Mouse (Mus musculus) layer of hippocampus, adult 8-10 months (tissue): ENCODE measurements around the gene Hist1h2ag. TPM values are rescaled to one million over a fixed set of nuclear protein-coding genes. Genes with fewer than 3 reads are reported as not detected.

Experiments used
- DNase-seq, 2 experiments: peaks; one replicate each; pipeline ENCODE4 v3.0.0; 2022; ENCODE audit warnings: low spot score in 2 of 2
- total RNA-seq, 4 experiments: library from RNA; stranded (reverse); gene quantifications; 2 replicates each; pipeline ENCODE4 v1.2.4; 2022

Hist1h2ag gene
- total RNA-seq, 4 experiments from 2014 or later: 8.2 to 12.2 (median 10.1) TPM

DNA sequence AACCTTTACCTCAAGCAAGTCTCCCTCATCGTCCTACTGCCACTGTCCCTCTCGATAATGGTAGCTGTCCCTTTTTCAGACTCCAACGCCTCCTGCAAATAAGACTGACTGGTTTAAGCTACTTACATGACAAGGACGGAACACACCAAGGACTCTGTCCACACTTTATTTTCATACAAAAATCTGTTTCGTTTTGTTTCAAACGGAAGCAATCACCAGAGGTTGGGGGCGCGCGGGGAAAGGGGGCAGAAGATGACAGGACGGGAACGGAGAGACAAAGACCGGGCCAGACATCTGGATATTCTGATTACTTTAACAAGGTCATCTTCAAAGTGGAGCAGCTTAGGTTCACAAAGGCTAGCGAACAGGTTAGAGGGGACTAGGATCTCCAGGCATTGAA lies 29.0 kb downstream of the Hist1h2ag start:
- DNase-seq: no peak

- no peak for DNase-seq
These were observed 33.1 kb downstream of the Hist1h2ag start, which contains the start of gene Prss16 for GRCm38 (mm10) chr13:22009642-22010041. Prss16 (minus strand) TSS chr13:22009742.

DNA sequence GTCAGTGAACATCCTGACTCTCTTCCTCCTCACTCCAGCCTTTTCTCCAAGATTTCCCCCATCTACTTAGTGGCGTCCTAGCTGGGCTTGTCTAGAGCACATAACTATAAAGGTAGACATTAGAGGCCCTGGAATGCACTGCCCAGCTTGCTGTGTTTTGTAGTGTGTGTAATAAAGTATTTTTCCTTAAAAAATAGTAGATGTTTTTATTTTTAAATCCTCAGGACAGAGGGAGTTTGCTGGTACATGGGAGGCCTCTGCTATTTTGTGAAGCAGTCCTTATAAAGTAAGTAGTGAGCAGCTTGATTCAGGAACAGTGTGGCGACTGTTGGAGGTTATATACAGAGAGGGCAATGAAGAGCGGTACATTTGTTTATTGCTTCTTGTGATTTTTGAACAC lies 34.0 kb downstream of the Hist1h2ag start:
- no peak for DNase-seq

GRCm38 (mm10) chr13:22007872-22008271 lies 34.9 kb downstream of the Hist1h2ag start:
- DNase-seq: no peak

- DNase-seq: no peak
These were observed 35.6 kb downstream of the Hist1h2ag start for GRCm38 (mm10) chr13:22007121-22007510.

GRCm38 (mm10) chr13:22006334-22007120 lies 36.2 kb downstream of the Hist1h2ag start:
- no peak for DNase-seq

DNA sequence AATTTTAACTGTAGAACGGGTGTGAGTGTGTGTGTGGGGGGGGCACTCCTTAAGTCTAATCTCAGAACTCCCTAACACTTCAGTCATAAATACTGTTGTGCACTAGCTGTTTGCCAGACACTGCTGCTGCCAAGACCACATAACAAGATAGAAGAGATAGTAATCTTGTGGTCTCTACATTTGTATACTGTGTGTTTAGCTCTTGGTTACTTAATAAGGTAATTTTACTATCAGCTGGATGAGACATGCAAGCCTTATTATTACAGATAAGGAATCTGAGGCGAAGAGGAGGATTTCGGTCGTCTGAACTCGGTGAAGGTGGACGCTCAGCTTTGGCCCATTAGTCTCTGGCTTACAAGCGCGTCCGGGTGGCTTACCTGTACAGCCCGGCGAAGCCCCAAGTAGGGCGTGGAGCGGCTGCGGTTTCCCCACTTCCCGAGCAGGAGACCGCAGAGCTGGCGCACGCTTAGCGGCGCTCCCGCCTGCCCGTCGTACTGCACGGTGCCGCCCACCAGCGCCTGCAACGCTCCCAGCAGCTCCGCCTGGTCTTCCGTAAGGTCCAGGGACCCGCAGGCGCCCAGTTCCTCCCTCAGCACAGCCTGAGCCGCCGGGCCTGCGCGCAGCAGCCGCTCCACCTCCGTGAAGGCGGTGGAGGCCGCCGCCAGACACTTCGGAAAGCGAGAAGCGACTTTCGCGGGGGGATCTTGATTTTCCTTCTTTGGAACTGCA lies 37.0 kb downstream of the Hist1h2ag start:
- DNase-seq: no peak

DNA sequence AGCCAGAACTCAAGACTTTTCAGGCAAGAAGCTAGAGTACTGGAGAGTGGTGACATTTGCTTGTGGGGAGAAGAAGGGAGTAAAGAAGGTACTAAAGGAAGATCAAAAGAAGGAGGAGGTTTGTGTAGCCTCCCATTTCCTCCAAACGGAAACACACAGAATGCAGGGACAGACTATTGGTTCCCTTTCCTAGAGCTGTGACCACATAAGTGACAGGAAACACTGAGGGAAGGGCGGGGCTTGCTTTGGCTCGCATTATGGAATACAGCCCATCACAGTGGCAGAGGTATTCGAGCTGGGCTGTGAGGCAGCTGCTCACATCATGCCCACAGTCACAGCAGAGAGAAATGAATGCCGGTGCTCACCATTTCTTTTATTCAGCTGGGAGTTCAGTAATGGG lies 40.9 kb downstream of the Hist1h2ag start:
- DNase-seq: no peak

DNA sequence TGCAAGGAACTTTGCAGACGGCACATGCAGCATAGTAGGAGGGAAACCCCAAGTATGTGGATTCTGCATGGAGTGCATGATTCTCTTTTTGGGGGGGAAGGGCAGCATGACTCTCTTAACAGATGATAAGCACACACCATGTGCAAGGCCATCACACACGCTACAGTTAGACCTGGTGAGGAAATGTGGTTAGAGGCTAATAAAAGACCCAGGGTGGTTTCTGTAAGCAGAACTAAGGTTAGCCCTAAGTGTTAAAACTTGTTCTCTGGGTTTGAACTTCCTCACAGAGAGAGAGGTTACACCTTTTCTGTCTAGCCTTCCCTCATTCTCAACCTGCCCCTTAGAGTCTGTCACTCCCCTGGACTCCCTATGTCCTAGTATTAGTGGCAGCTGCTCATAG lies 41.4 kb downstream of the Hist1h2ag start:
- DNase-seq: no peak

DNA sequence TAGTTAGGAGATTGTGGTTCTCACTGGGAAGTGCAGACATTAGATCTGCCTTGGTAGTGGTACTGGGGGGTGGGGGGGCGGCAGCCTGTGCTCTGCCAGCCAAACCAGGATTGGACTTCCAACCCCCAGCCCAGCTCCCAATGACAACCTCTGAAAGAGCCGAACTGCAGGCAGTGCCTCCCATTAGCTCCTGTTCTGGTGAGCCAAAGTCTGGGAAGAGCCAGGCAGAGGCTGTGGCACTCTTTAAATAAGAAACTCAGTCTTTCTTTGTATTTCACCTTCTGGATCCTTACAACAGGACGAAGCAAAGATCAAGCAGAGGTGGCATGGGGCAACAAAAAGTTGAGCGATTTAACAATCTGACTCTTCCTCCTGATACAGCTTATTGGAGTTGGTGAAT lies 43.6 kb downstream of the Hist1h2ag start:
- no peak for DNase-seq

GRCm38 (mm10) chr13:21998412-21998811 lies 44.3 kb downstream of the Hist1h2ag start:
- DNase-seq: no peak

- DNase-seq: no peak
These were observed 44.9 kb downstream of the Hist1h2ag start for GRCm38 (mm10) chr13:21997821-21998220.

- DNase-seq: no peak
These were observed 45.4 kb downstream of the Hist1h2ag start for GRCm38 (mm10) chr13:21997201-21997820.

DNA sequence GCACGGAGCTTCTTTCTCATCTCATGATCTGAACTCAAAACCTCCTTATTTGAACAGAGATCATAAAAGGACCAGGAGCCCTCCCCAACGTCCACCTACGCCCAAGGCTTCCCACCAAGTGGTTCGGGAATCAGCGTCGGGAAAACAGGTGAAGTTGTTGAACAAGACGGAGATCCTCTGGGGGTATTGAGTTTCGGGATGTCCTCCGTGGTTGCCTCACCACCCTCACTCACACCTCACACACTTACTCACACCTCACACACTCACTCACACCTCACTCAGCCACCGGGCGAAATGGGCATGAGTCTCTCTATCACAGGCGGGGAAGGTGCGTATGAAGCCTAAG lies 45.9 kb downstream of the Hist1h2ag start:
- DNase-seq: no peak

- no peak for DNase-seq
These were observed 46.5 kb downstream of the Hist1h2ag start for GRCm38 (mm10) chr13:21996101-21996839.

DNA sequence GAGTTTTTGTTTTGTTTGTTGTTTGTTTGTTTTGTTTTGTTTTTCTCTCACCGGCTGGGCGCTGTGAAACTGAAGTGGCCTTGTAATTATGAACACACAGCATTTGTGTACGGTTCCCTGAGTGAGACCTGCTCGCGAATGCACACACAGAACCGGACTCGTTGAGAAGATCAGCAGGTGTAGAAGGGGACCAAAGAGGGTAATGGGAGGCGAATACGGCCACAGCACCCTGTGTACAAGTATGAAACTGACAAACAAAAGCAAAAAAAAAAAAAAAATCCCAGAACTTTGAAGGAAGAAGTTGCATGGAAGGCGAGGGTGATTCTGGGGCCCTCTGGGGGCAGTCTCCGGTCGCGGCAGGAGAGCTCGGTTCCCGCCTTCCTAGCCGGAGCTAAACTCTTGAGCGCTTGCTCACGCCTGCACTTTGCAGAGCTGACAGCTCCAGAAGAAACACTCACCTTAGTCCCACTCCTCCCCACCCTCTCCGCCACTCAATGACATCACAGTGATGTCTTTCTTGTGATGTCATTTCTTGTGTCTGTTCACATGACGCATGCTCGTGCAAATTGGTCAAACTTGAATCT lies 47.3 kb downstream of the Hist1h2ag start:
- no peak for DNase-seq

- no peak for DNase-seq
These were observed 47.8 kb downstream of the Hist1h2ag start for GRCm38 (mm10) chr13:21994896-21995295.

GRCm38 (mm10) chr13:21993957-21994738 lies 48.6 kb downstream of the Hist1h2ag start:
- DNase-seq: no peak

- DNase-seq: no peak
These were observed 50.2 kb downstream of the Hist1h2ag start for GRCm38 (mm10) chr13:21992550-21992949.
